Mouse (Mus musculus): Measurements from ENCODE around the gene Sqstm1. TPM values are rescaled to one million over a fixed set of nuclear protein-coding genes. Genes with fewer than 3 reads are reported as not detected.

The Sqstm1 gene
- total RNA-seq, 2 experiments from 2014 or later: 486 to 498 TPM

DNA sequence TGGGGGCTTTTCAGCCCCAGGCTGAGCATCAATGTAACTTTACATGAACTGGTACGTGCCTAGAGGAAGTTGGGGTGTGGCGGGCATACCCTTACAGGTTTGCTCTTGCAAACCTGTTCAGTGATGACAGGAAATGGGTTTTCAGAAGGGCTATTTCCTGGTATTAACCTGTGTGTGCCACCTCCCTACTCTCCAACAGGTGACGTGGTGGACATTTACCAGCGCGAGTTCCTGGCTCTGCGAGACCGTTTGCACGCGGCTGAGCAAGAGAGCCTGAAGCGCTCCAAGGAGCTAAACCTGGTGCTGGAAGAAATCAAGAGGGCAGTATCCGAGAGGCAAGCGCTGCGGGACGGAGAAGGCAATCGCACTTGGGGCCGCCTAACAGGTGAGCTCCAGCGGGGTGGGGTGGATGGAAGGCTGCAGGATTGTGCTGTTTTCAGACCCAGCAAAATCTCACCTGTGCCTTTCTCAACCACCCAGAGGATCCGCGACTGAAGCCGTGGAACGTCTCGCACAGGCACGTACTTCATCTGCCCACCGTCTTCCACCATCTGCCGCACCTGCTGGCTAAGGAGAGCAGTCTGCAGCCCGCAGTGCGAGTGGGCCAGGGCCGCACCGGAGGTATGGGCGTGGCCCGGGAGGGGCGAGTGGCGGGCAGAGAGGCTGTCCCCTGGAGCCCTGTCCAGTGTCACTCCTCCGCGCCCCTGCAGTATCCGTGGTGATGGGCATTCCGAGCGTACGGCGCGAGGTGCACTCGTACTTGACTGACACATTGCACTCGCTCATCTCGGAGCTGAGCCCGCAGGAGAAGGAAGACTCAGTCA is 20.1 kb upstream of the Sqstm1 start:
- no peak for DNase-seq (ENCODE audit: low spot score in 2 of 2)

DNA sequence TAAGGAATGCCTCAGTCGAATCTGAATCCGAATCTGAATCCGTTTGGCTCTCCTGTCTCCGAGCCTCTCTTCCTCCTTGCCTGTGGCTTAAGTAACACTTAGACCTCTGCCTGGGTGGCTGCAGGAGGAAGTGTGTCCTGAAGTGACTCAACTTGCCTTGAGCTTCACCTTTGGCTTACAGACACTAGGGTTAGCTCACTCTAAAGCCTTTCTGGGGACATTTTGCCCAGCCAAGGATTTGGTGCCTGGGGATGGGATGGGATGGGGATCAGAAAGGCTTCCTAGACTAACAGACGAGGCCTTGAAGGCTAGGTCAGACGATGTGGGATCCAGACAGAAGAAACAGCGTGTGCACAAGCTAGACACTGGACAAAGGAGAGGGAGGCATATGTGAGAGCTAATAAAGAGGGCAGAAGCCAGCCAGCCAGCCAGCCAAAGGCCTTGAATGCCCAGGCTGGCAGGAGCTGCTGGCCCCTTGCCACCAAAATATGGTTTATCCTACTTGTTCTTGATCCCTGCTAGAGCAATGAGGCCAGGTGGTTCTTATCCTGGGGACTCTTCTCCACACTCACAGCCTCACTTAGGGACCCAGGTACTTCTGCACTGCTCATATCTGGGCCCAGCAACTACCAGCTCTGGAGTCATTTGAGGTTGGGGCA is 18.8 kb upstream of the Sqstm1 start:
- DNase-seq (ENCODE audit: low spot score in 2 of 2): no peak

DNA sequence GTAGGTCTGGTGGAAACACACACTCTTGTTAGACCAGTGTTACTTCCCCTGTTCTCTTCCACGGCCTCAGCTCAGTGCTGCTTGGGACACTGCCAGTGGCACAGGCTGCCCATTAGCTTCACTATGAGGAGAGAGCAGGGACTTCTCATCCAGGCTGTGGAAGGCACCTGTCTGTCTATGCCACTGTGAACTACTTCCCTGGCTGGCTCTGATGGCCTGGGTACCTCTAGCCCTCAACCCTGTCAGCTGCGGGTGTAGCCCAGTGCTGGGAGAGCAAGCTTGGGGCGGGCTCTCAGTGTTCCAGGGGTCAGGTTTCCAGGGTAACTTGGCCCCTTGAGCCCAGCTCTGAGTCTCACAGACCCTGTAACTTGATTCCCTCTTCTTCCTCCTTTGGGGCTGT is 18.1 kb upstream of the Sqstm1 start:
- no peak for DNase-seq (ENCODE audit: low spot score in 2 of 2)

DNA sequence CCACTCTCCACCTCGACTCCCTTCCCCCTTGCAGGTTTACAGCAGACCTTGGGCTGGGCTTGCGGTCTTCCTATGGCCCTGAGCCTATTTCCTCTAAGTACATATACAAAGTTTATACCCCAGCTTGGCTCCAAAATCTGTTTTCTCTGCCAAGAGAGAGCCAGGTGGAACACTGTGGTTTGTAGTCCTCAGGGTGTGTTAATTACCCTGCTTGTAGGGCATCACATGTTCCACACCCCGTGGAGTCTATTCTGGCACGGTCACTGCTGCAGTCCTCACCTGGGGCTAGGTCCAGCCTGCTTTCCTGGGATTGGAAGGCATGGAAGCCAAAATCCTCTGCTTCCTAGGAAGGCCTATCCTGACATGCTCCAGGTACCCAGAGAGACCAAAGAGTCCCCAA is 17.1 kb upstream of the Sqstm1 start:
- no peak for DNase-seq (ENCODE audit: low spot score in 2 of 2)

DNA sequence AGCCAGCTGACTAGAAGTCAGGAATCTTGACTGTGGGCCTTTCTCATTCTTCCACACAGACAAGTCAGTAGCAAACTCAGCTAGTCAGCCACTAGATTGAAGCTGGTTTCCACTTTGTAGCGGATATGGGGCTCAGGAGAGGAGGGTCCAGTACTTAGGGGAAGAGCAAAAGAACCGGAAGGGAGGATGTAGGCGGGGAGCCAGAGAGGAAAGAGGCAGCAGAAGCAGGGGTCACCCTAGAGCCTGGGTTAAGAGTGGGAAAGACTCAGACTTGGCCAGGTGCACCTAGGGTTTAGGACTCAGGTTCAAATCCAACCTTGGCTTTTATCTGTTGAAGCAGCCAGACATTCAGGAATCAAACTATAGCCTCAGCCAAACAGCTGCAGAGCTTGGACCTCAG is 16.6 kb upstream of the Sqstm1 start:
- DNase-seq (ENCODE audit: low spot score in 2 of 2): no peak

DNA sequence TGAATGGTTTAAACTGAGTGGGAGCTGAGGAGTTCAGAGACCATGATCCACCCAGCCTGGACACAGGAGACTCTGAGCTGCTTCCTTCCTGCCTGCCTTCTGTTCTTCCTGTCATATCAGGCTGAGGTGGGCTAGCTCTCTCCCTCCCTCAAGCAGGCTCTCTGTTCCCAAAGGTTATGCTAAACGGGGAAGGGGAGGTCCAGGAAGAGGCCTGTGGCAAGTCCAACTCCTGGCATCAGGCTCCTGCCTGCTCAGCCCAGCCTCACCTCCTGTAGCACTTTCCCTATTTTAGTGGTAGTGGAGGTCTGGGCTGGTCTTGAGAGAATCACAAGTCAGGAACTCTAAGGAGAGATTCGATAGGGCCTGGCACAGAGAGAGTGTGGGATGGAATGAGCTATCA is 15.8 kb upstream of the Sqstm1 start:
- DNase-seq (ENCODE audit: low spot score in 2 of 2): no peak

DNA sequence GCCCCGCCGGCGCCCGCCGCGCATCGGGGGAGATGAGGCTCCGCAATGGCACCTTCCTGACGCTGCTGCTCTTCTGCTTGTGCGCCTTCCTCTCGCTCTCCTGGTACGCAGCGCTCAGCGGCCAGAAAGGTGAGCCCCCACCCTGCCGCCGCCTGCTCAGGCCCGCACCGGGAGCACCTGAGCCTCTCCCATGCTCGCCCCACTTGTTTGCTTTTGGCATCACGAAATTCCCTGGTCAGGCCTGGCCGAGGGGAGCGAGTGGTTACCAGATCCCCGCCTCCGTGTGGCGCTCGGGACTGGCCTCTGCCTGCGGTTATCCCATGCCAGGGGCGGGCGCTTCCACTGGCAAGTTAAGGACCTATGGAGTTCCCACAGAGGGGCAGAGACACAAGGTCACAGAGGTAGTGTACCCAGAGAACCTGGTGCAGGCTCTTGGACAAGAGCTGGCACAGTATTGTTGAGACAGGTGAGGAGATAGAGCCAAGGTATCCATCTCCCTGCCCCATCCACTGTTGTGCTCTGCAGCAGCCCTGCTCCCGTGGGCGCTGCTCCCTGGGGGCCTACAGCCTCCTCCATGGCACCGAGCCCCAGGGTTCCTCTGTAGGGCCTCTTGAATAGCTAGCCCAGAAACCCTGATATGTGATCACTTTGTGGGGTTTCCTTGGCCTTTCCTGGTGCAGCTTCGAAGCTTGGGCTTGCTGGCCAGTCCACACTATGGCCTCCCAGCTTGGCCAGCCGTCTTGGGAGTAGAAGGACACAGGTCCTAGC is 15.2 kb upstream of the Sqstm1 start:
- no peak for DNase-seq (ENCODE audit: low spot score in 2 of 2)

DNA sequence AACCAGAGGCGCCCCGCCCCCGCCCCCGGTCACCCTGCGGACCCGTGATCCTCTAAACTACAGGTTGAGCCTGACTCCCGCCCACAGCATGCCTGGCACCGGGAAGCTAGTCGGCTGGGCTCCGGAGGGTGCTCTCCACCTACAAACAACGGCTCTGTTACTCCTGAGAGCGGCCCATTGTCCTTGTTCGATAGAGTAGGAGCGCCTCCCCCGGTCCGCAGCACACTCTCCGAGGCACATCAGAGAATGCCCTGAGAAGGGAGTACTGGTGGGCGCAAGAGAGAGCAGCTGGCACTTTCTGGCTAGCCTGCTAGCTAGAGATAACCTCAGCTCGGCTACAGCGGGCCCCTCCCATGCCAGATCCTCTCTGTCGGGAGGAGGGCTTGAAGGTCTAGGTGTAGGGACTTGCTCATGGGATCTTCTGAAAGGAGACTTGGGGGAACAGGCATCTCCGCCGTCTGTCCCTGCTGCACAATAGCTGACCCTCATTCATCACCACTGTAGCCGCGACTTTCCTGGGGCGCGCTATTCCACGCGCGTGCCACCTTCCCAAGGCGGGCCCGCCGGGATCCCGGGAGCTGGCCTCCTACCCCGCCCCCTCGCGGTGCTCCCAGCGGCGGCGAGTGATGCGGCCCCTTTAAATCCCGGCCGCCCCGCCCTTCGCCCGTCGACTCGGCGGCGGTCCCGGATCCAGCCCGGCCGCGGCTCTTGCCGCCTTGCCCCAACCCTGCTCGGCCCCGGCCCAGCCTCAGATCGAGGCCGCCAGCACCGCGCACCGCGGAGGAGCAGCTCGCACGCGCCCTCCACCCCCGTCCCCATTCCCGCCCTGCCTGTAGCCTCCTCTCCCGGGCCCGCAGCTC is 14.3 kb upstream of the Sqstm1 start:
- DNase-seq (ENCODE audit: low spot score in 2 of 2): peak; percentile 80 to 84

DNA sequence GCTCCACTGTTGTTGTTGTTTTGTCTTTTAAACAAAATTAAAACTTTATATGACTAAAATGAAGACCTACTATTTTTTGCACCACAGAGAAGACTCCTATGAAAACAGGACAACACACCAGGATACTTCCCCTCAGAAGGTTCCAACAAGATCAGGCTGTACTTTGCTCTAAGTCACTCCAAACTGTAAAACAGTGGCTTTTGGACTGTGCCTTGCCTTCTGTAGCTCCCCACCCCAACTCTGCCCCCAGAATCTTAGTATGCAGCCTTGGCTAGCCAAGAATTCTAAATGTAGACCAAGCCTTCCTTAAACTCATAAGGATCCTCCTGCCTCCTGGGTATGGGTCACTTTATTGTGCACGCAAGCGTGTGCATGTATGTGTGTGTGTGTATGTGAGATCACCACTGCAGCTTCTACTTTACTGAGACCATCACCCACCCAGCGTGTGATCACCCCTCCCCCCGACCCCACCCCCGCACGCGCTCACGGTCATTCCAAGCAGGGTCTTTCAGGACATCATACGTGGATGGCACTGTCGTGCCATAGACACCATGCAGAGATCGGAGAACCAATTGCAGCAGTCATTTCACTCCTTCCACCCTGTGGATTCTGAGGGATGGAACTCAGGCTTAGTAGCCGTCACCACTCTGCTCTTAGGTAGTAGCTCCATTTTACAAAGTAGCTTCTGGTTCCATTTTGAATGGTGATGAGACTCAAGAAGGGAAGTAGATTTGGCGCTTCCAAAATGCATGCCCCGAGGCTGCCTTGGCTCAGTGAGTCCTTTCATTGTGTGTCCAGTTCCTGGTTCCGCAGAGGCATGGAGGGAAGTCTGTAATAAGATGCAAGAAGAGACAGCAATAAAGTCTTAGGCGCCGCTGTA is 13.4 kb upstream of the Sqstm1 start:
- no peak for DNase-seq (ENCODE audit: low spot score in 2 of 2)

DNA sequence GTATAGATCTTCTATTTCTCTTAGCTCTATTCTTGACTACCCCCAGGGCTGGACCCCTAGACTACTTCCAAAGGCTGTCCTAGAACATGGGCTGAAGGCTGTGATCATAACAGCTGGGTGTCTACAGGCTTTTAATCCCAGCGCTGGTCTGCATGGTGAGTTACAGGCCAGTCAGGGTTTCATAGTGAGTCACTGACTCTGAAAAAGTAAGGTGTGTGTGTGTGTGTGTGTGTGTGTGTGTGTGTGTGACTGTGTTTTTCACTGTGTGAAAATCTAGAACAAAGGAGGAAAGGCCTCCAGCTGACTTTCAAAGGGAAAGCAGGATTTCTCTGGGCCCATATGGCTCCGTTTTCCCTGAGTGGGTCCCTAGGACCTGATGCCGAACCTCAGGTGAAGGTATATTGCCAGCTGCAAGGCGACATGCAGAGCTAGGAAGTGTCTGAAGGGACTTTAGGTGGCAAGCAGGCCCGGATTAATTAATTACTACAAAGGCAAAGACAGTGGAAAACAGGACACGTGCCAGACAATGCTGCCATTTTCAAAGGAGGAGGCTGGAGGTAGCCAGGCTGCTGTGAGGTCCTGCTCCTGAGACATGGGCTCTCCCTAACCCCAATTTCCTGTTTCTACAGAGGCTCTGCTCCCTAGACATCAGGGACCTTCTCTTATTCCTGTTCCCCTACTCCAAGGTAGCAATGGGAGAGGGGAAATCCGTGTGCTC is 12.1 kb upstream of the Sqstm1 start:
- DNase-seq (ENCODE audit: low spot score in 2 of 2): no peak

DNA sequence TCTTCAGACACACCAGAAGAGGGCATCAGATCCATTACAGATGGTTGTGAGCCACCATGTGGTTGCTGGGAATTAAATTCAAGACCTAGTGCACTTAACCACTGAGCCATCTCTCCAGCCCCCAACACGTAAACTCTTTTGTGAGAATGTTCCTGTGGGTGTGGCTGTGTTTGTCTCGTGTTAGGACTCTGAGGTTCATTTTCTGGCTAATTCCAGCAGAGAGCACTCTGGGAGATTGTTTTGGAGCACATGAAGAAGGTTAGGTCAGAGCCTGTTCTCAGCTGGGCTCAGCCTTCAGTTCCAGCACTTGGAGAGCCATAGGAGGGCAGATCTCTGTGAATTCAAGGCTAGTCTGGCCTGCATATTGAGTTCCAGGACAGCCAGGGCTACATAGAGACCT is 9.2 kb upstream of the Sqstm1 start:
- DNase-seq (ENCODE audit: low spot score in 2 of 2): no peak

DNA sequence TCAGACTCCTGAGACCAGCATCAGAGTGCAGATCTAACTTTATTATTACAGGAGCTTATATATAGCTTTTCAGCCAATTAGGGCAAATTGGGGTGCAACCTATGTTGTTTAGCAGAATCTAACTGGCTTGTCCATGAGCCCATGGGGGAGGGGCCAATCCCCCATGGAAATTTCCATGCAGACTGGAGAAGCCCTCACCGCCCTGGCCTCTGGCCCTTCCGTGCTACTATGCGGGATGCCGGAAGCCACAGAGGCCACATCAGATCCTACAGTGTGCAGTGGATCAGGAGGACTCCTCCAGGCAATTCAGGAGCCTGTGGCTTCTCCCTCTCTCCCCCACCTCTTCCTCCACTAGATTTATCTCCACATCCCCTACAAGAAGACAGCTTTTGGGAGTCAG is 7.2 kb upstream of the Sqstm1 start:
- no peak for DNase-seq (ENCODE audit: low spot score in 2 of 2)

DNA sequence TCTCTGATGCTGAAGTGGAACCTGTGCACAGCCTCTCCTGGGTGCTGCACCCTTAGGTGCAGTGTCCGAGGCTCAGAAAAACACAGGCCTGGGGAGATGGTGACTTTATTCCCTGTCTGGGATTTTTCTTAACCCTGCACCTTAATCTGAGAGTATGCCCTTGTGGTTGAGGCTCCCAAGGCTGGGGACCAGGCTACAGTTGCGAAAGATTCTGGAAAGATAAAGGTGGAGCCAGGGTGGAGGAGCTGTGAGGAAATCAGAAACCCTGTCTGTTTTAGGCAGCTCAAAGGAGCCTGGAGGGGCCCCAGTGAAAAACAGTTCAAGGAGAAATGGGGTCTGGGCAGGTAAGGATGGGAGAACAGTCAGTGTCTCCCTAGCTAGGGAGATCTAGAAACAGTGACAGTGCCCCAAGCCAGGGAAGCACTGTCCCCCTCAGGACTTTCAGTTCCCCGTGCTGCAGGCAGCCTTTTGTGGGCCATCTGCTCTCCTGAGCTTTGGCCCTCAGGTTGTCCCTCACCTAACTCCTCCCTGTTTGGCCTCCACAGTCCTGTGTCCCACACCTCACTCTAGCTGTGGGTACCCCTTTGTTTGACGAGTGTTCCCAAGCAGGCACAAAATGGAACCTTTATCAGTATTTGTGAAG is 6.2 kb upstream of the Sqstm1 start:
- no peak for DNase-seq (ENCODE audit: low spot score in 2 of 2)

DNA sequence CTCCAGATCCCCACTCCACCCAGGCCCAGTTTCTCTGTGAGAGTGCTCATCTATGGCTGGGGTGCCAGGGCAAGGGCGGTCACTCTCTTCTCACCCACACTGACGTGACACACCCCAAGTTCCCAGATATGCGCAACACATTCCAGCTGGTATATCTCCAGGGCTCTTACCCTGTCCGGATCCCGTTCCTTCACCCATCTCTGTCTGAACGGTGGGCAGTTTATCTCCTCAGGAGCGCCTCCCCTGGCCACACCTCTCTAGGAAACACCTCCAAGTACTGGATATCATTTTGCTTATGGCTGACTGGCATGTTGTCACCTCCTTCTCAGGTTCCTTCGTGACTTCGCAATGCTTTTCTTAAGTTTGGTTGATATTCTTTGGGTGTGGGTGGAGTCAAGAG is 5.0 kb upstream of the Sqstm1 start:
- no peak for DNase-seq (ENCODE audit: low spot score in 2 of 2)

DNA sequence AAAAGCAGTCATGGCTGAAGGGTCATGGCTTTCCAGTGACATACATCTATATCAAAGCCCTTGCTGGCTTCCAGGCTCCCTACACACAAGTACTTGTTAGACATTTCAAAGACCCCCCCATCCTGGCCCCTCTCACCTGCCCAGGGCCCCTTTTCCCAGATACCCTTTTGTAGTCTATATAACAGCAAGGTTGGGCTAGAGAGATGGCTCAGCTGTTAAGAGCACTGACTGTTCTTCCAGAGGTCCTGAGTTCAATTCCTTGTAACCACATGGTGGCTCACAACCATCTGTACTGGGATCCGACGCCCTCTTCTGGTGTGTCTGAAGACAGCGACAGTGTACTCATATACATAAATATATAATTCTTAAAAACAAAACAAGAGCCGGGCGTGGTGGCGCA is 4.0 kb upstream of the Sqstm1 start:
- no peak for DNase-seq (ENCODE audit: low spot score in 2 of 2)

DNA sequence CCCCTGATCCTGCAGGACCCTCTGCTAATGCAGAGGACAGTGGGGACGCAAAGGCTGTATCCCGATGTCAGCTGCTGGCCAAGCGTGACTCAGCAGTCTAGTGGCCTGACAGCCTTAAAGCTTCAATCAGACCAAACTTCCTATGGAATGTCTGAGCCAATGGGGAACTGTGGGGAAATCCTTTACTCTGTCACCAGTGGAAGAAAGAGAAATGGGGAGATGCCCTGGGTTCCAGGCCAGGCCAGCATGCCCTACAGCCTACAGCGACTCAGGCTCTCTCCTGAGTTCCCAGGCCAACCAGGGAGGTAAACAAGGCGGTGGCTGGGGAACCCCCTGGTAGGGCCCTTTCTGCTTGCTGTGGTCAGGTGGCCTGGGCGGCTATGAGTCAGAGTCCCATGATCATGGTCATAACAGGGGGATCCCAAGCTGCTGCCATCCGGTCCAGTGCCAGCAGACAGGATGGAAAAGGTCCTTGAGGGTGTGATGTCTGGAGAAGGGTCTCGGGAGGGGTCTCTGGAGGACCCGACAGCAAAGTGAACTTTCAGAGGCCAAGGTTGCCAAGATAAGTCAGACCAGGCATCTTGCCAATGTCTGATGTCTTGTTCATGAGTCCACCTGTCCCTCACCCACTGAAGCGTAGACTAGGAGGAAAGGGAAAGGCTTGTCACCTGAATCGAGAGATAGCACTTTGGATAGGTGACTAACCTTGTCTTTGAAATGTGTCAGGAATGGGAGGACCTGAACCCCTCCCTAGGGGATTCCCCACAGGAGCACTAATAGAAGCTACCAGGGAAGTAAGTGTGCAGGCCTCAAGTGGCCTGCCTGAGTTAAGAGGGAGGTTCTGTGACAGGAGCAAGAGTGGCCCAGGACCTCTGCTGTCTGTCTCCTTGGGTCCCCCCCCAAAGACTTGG is 2.5 kb upstream of the Sqstm1 start:
- DNase-seq (ENCODE audit: low spot score in 2 of 2): peak in 1 of 2 experiments; percentile 71

DNA sequence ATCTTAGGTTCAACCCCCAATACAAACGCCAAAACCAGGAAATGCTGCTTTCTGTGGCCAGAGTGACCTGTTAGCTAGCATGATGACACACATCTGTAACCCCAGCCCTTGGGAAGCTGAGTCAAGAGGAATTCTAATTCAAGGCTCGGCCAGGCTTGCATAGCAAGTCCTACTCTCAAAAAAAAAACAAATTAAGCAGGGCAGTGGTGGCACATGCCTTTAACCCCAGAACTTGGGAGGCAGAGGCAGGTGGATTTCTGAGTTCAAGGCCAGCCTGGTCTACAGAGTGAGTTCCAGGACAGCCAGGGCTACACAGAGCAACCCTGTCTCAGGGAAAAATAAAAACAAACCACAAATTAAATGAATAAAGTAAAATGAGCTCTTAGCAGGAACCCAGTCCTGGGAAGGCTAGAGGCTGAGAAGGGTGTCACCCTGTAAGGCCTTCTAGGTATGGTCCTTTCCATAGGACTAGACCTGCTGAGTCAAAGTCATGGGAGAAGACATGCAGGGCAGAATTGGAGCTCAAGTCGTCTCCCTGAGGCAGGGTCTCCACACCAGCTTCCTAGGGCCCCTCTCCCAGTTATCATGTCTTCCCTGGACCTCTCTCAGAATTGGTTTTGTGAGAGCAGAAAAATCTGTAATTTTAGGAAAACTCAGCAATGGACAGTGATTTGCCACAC is 1.6 kb upstream of the Sqstm1 start:
- DNase-seq (ENCODE audit: low spot score in 2 of 2): no peak
